Mouse (Mus musculus): ENCODE measurements around the gene Dpf3. TPM values are rescaled to one million over a fixed set of nuclear protein-coding genes. Genes with fewer than 3 reads are reported as not detected.

Dpf3 gene
- polyA plus RNA-seq, 1 experiment from 2014 or later, result 5.9 TPM

DNA sequence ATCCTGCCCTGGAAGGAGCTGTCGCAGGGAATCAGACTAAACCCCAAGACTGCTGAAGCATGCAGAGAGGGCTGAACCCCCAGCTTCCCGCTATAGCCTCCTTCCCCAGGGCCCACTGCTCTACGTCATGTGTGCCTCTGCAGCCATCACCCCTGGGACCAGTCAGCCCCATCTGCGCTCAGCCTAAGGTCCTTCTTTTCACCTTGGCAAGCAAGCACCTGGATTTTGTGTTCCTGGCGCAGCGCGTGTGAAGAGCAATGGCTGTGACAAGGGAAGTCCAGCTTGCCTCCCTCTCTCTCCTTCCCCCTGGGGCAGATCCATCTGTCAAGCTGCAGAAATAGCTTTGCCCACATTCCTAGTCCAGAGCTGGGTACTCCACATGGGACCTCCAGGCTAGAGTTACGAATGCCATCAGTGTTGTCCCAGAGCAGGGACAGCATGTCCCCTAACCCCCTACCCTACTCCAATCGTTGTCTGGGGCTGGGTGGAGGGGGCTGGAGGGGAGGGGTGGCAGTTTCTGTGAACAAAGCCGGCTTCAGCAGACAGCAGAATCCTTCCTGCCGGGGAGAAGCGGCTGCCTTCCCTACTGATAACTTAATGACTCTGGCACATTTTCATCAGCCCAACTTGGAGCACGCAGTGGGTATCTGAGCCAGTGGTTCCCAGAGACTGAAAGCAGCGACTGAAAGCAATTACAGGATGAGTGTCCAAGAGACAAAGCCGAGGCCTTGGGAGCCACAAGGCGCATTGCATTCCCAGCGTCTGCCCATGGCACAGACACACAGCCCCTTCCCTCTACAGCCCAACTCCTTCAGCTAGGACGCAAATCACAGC lies 185.0 kb downstream of the Dpf3 start:
- Histone ChIP-seq H3K36me3 (ENCODE audit: control insufficient read depth, insufficient read depth) (no peaks in the 10 kb centered on the region), H3K4me1 (replicated peaks; ENCODE audit: control insufficient read depth, insufficient read depth, low read length) (no peaks in the 10 kb centered on the region), H3K9ac (ENCODE audit: low read depth, low read length) (no peak overlapping the region), H3K27me3 (replicated peaks; ENCODE audit: control insufficient read depth, insufficient read depth, low read length) (no peaks in the 10 kb centered on the region), H3K4me2 (replicated peaks; ENCODE audit: low read depth) (no peak overlapping the region), H3K4me3 (ENCODE audit: low read depth, low read length) (no peak overlapping the region), H3K9me3 (ENCODE audit: control insufficient read depth) (no peaks in the 10 kb centered on the region), H3K27ac (ENCODE audit: low read depth, low read length) (no peak overlapping the region)
- ATAC-seq, result no peak
- no peak for TF ChIP-seq CTCF (IDR thresholded peaks at IDR 0.05; ENCODE audit: low read depth)
- 65% methylated on average over 18 of the region's 18 CpGs for WGBS

DNA sequence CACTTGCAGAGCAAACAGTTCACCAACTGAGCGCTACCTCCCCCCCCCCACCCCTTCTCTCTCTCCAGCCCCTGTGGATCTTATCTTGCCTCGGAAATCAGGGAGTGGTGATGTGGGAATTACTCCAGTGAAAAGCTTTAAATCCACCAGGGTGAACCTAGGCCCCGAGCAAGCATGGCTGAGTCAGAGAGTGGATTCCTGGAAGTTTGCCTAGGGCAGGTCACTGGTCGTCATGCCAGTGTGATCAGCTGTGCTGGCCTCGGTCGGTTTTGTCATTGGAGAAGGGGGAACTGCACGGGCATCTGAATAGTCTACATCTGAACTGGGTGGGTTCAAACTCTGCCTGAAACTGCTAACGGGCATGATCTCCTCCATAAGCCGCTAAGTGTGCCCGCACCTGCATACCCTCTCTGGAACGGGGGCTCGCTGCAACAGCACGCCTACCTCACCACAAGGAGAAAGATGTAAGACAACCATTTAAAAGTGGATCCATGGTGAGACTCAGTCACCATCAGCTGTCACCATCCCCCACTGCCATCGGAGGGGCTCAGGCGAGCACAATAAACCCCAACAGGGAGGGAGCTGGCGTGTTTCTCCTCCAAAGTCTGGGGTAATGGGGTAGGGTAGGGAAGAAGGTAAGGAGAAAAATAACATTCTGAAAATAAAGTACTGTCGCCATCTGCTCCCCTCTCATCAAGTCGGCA lies 185.7 kb downstream of the Dpf3 start:
- Histone ChIP-seq H3K27ac (ENCODE audit: low read depth, low read length) (no peak overlapping the region), H3K4me2 (replicated peaks; ENCODE audit: low read depth) (no peak overlapping the region), H3K4me1 (replicated peaks; ENCODE audit: control insufficient read depth, insufficient read depth, low read length) (no peaks in the 10 kb centered on the region), H3K27me3 (replicated peaks; ENCODE audit: control insufficient read depth, insufficient read depth, low read length) (no peaks in the 10 kb centered on the region), H3K9me3 (ENCODE audit: control insufficient read depth) (no peaks in the 10 kb centered on the region), H3K9ac (ENCODE audit: low read depth, low read length) (no peak overlapping the region), H3K4me3 (ENCODE audit: low read depth, low read length) (no peak overlapping the region), H3K36me3 (ENCODE audit: control insufficient read depth, insufficient read depth) (no peaks in the 10 kb centered on the region)
- WGBS, result 69% methylated on average over 18 of the region's 18 CpGs
- no peak for TF ChIP-seq CTCF (IDR thresholded peaks at IDR 0.05; ENCODE audit: low read depth)
- no peak for ATAC-seq

DNA sequence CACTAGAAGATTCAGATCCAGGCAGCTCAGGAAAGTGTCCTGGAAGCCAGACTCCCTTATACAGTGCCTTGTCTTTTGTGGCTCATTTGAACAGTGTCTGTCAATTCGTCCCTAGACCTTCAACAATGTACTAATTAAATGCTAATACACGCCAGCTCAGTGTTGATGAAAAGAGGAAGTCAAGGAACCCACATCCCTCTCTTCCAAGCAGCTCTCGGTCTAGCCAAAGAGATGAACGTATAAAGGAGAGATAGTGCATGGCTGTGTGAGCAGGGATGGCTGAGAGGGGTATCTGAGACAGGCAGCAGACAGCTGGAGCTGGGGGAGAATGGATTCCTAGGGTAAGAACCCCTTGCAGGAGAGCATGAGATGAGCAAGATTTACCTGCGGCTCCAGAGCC lies 189.2 kb downstream of the Dpf3 start:
- Histone ChIP-seq H3K27ac (ENCODE audit: low read depth, low read length) (no peak overlapping the region), H3K36me3 (ENCODE audit: control insufficient read depth, insufficient read depth) (no peaks in the 10 kb centered on the region), H3K9ac (ENCODE audit: low read depth, low read length) (no peak overlapping the region), H3K9me3 (ENCODE audit: control insufficient read depth) (no peaks in the 10 kb centered on the region), H3K27me3 (replicated peaks; ENCODE audit: control insufficient read depth, insufficient read depth, low read length) (no peaks in the 10 kb centered on the region), H3K4me1 (replicated peaks; ENCODE audit: control insufficient read depth, insufficient read depth, low read length) (no peaks in the 10 kb centered on the region), H3K4me3 (ENCODE audit: low read depth, low read length) (no peak overlapping the region), H3K4me2 (replicated peaks; ENCODE audit: low read depth) (no peak overlapping the region)
- 83% methylated on average over 5 of the region's 5 CpGs for WGBS
- TF ChIP-seq CTCF (IDR thresholded peaks at IDR 0.05; ENCODE audit: low read depth), result no peak
- no peak for ATAC-seq

DNA sequence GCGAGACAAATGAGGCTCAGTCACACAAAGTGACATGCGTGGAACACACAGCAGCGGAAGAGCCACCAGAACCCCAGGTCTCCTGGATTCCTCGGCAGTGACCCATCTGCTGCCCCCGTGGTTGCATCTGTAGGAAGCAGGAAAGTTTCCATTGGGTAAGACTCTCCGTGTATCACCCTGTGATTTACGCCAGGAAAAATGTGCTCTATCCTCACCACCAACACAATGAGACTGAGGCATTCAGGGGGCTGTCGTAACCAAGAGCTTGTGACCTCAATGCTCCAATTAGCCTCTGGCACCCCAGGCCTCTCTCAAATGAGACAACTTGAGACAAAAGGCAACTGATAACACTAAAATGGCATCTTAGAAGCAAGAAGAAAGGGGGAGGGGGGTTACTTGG lies 192.5 kb downstream of the Dpf3 start:
- Histone ChIP-seq H3K4me2 (replicated peaks; ENCODE audit: low read depth) (no peak overlapping the region), H3K36me3 (ENCODE audit: control insufficient read depth, insufficient read depth) (no peaks in the 10 kb centered on the region), H3K4me1 (replicated peaks; ENCODE audit: control insufficient read depth, insufficient read depth, low read length) (no peaks in the 10 kb centered on the region), H3K27me3 (replicated peaks; ENCODE audit: control insufficient read depth, insufficient read depth, low read length) (no peaks in the 10 kb centered on the region), H3K9ac (ENCODE audit: low read depth, low read length) (no peak overlapping the region), H3K9me3 (ENCODE audit: control insufficient read depth) (no peaks in the 10 kb centered on the region), H3K27ac (ENCODE audit: low read depth, low read length) (no peak overlapping the region), H3K4me3 (ENCODE audit: low read depth, low read length) (no peak overlapping the region)
- TF ChIP-seq CTCF (IDR thresholded peaks at IDR 0.05; ENCODE audit: low read depth), result no peak
- ATAC-seq, result no peak
- 73% methylated on average over 8 of the region's 8 CpGs for WGBS

DNA sequence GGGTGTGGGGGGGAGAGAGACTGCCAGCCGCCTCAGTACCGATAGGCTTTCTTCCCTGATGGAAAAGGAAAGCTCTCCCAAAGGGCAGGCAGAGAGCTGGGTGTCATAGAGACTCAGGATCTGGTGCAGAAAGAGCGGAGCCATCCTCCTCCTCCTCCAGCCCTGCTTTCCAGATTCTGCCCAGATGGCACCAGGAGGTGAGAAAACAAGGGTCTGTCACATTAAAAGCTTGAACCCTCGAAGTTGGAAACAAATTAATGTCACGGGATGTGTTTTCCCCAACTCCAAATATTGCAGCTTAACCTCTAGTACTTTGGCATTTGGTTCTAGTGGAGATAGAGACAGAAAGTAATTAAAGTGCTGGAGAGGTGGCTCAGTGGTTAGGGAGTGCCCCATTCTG lies 195.6 kb downstream of the Dpf3 start:
- H3K9me3 ChIP-seq (ENCODE audit: control insufficient read depth), result no peaks in the 10 kb centered on the region
- H3K4me1 ChIP-seq (replicated peaks; ENCODE audit: control insufficient read depth, insufficient read depth, low read length), result no peaks in the 10 kb centered on the region
- WGBS, result 62% methylated on average over 5 of the region's 5 CpGs
- no peak overlapping the region for H3K9ac ChIP-seq (ENCODE audit: low read depth, low read length)
- TF ChIP-seq CTCF (IDR thresholded peaks at IDR 0.05; ENCODE audit: low read depth), result no peak
- H3K36me3 ChIP-seq (ENCODE audit: control insufficient read depth, insufficient read depth), result no peaks in the 10 kb centered on the region
- H3K4me2 ChIP-seq (replicated peaks; ENCODE audit: low read depth), result no peak overlapping the region
- ATAC-seq, result no peak
- no peaks in the 10 kb centered on the region for H3K27me3 ChIP-seq (replicated peaks; ENCODE audit: control insufficient read depth, insufficient read depth, low read length)
- H3K4me3 ChIP-seq (ENCODE audit: low read depth, low read length), result no peak overlapping the region
- H3K27ac ChIP-seq (ENCODE audit: low read depth, low read length), result no peak overlapping the region
